Mouse (Mus musculus) myocyte (in vitro differentiated cells): ENCODE data around the gene Ube2e1.

ENCODE experiments used
- CEBPB ChIP-seq: IDR thresholded peaks from 2 replicates; pipeline ENCODE4 v1.6.1; 2011; ENCODE audit warnings: mild to moderate bottlenecking, moderate library complexity; ENCODE audit not compliant: poor library complexity, insufficient read depth, severe bottlenecking
- E2F4 ChIP-seq: IDR thresholded peaks from one replicate; pipeline ENCODE4 v1.6.1; 2011; ENCODE audit warnings: mild to moderate bottlenecking, control low read depth, moderate library complexity; ENCODE audit not compliant: insufficient read depth
- MYOD1 ChIP-seq, 3 experiments: IDR thresholded peaks; one replicate each; pipeline ENCODE4 v1.6.1; 2011; ENCODE audit warnings: control low read depth in 2 of 3, low read depth in 2 of 3, mild to moderate bottlenecking in 2 of 3, moderate library complexity in 1 of 3; ENCODE audit not compliant: insufficient read length in 2 of 3, control insufficient read depth in 1 of 3
- MYOG ChIP-seq, 3 experiments: IDR thresholded peaks; one replicate each; pipeline ENCODE4 v1.6.1; 2011; ENCODE audit warnings: control low read depth in 2 of 3, low read depth in 2 of 3, mild to moderate bottlenecking in 2 of 3; ENCODE audit not compliant: insufficient read length in 2 of 3, control insufficient read depth in 1 of 3, insufficient read depth in 1 of 3
- POLR2A ChIP-seq: IDR thresholded peaks from one replicate; pipeline ENCODE4 v1.6.1; 2011; ENCODE audit warnings: low read depth, mild to moderate bottlenecking, control low read depth, moderate library complexity; ENCODE audit not compliant: insufficient read length
- POLR2AphosphoS2 ChIP-seq: IDR thresholded peaks from one replicate; pipeline ENCODE4 v1.6.1; 2011; ENCODE audit warnings: low read depth, control low read depth; ENCODE audit not compliant: insufficient read length
- REST ChIP-seq: IDR thresholded peaks from one replicate; pipeline ENCODE4 v1.6.1; 2011; ENCODE audit warnings: mild to moderate bottlenecking, control low read depth, moderate library complexity; ENCODE audit not compliant: insufficient read depth, insufficient read length
- TCF12 ChIP-seq: IDR thresholded peaks from one replicate; pipeline ENCODE4 v1.6.1; 2011; ENCODE audit warnings: mild to moderate bottlenecking, control low read depth; ENCODE audit not compliant: poor library complexity, insufficient read depth, severe bottlenecking
- USF1 ChIP-seq: IDR thresholded peaks from one replicate; pipeline ENCODE4 v1.6.1; 2011; ENCODE audit warnings: low read depth, mild to moderate bottlenecking, control low read depth, moderate library complexity

GRCm38 (mm10) chr14:18355514-18356190 is 24.0 kb upstream of the Ube2e1 start:
- TF ChIP-seq CEBPB, result no peak
- no peak for TF ChIP-seq MYOD1 (IDR thresholded peaks at IDR 0.05; ENCODE audit: control insufficient read depth in 1 of 3, insufficient read length in 2 of 3, low read depth in 2 of 3)
- no peak for TF ChIP-seq TCF12
- no peak for TF ChIP-seq POLR2A
- TF ChIP-seq REST, result no peak
- TF ChIP-seq MYOG (IDR thresholded peaks at IDR 0.05; ENCODE audit: control insufficient read depth in 1 of 3, insufficient read depth in 1 of 3, insufficient read length in 2 of 3, low read depth in 2 of 3), result no peak
- TF ChIP-seq POLR2AphosphoS2, result no peak
- TF ChIP-seq USF1, result no peak
- TF ChIP-seq E2F4, result no peak
